Mouse (Mus musculus) ZHBTc4 (cell line): ENCODE measurements around the gene Tsr2.

Experiments used
- DNase-seq: peaks from one replicate; pipeline ENCODE4 v3.0.0-alpha.2; 2011; ENCODE audit warnings: low read depth, low spot score

Gene Tsr2

DNA sequence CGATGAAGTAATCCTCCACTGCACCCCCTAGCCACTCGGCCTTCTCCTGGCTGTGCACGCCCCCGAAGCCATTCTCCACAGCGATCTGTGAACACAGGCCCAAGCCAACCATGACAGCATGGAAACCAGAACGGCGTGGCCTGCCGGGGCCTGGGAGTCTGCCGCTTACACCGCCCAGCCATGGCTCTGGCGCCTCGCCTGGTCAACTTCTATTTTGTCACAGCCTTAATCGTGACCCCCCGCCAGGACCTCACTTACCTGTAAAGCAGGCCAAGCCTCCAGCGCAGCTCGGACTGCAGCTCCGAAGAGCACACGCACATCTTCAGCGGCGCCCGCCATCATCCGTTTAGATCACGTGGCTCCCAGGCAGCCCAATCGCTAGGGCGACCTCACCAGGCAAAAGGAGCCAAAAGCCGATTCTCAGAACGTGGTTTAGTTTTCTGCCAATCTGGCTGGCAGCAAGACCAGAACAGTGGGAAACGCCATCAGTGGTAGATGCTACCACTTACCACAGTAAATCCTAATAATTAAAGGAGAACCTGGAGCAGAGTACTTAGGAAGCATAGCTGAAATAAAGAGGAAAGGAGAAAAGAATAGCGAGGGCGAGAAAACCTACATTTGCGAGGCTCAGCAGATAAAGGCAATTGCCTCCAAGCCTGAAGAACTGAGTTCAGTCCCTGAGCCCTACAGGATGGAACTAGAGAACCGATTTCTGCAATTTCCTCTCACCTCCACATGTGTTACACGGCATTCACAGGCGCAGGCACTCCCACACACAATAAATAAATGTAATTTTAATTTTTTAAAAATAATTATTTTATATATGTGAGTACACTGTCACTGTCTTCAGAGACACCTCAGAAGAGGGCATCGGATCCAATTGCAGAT lies at the start of gene Tsr2:
Gene Tsr2 (minus strand): TSS at position 373 of the 888 bp plus-strand sequence.
- DNase-seq: peak; percentile 84

- DNase-seq: peak; percentile 52
These were observed 36.4 kb upstream of the Tsr2 start for GRCm38 (mm10) chrX:151132785-151133184.

DNA sequence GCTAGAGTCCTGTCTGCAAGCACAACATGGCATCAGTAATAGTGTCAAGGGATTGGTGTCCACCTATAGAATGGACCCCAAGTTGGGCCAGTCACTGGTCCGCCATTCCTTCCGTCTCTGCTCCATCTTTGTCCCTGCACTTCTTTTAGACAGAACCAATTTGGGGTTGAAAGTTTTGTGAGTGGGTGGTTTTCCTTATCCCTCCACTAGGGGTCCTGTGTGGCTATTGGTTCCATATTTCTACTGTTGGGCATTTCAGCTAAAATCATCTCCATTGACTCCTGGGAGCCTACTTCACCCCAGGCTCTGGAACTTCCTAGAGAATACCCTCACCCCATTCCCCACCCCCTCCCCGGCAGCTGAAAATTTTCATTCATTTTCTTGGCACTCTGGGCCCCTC lies 34.1 kb upstream of the Tsr2 start:
- peak; percentile 35 for DNase-seq

- DNase-seq: peak; percentile 95
These were observed 27.6 kb upstream of the Tsr2 start for GRCm38 (mm10) chrX:151123933-151124332.

DNA sequence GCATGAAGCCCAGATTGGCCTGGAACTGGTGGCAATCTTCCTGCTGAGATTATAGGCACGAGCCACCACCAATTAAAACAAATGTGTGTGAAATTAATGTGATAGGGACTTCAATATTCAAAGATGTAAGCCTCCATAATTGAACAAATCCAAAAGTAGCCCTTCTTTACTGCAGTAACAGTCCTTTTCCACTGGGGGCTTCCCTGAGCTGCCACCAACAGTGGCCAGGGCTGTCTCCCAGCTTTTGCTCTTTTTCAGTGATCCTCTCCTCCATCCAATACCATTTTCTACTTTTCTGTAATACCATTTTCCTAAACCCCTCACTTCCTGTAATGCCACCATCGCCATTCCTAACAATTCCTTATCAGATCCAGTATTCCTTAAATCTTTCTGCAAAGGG lies 21.1 kb upstream of the Tsr2 start:
- DNase-seq: no peak

GRCm38 (mm10) chrX:151116795-151117194 lies 20.5 kb upstream of the Tsr2 start:
- peak; percentile 70 for DNase-seq

GRCm38 (mm10) chrX:151107301-151108067 lies 11.1 kb upstream of the Tsr2 start:
- DNase-seq: no peak

DNA sequence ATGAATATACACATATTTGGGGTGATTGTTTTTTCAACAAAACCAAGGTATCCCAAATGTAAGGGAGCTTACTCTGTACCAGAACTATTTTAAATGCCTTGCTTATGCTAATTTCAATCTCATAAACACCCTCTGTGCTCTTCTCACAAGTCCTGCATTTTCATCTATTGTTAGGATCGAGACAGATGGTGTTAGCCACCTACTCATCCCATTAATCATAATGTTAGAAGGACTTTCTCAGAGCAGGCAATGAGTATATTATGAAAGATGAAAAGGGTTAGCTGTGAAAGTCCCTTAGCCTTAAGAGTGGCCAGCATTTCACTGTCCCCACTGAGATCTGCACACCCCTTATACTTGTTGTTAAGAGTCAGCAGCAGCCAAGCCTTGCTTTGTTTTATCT lies 8.9 kb downstream of the Tsr2 start:
- DNase-seq: no peak

DNA sequence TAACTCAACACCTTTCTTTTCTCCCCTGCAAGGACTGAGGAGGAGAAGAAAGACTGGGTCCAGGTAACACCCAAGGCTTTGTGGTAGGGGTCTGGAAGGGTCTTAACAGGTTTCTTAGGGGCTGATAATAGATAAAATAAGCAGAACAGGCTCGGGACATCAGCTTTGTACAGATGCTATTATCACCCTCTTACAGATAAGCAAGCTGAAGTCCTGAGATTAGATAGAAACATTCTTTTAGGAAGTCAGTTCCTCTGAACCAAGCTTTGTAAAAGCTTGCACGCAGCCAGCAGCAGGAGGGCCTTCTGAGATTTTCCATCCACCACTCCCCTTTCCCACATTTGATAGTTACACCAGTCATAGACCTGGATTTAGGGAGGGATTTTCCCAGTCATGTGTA lies 10.7 kb downstream of the Tsr2 start:
- DNase-seq: no peak

- DNase-seq: peak; percentile 26
These were observed 19.3 kb downstream of the Tsr2 start for GRCm38 (mm10) chrX:151076941-151077485.

DNA sequence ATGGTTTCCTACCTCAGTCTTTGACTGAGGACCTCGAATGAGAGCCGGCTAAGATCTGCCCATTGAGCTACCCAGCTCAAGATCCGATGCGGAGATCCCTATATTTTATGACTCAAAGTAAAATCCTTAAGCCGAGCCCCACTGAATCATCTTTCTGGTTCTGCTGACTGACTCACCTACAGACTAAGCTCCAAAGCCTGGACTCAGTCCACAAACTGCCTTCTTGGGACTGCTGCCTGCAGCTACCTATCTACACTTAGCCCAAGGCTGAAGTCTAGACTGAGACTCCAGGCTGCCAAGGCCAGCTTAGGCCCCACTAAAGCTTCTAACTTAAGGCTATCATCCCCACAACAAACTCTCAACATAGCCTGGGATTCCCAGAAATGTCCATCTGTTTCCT lies 20.3 kb downstream of the Tsr2 start:
- DNase-seq: no peak

- DNase-seq: no peak
These were observed 28.5 kb downstream of the Tsr2 start for GRCm38 (mm10) chrX:151067876-151068275.

- no peak for DNase-seq
These were observed 30.2 kb downstream of the Tsr2 start for GRCm38 (mm10) chrX:151066071-151066666.

DNA sequence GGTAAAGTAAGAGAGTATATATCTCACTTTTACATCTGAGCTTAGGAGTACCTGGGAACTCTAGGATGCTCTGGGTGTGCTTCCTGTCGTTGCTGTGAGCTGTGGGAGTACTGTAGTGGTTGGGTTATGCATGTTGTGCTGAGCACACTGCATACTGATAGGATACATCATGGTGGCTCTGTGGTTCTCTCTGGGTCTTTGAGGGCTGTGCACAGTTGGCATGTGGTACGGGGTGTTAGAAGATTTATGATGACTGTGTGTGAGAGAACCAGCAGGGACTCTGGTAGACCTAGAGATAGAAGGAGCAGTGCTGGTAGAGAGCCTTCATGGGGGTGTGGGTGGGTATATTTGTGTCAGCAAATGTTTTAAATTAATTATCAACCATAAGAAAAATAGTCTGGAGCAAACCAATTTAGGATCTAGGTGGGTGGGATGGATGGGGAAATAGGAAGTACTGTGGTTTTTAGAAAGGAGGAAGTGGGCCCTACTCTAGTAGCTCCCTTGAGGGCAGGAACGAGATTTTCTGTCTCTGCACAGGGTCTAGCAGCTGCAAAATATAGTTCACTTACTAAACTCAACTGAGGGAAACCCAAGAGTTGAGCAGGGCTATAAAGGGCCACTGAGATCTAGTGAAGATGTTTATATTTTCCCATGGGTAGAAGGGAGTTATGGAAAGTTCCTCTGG lies 34.6 kb downstream of the Tsr2 start:
- no peak for DNase-seq

- DNase-seq: no peak
These were observed 37.0 kb downstream of the Tsr2 start for GRCm38 (mm10) chrX:151059346-151059745.

GRCm38 (mm10) chrX:151055559-151055958 lies 40.8 kb downstream of the Tsr2 start:
- DNase-seq: peak; percentile 16

DNA sequence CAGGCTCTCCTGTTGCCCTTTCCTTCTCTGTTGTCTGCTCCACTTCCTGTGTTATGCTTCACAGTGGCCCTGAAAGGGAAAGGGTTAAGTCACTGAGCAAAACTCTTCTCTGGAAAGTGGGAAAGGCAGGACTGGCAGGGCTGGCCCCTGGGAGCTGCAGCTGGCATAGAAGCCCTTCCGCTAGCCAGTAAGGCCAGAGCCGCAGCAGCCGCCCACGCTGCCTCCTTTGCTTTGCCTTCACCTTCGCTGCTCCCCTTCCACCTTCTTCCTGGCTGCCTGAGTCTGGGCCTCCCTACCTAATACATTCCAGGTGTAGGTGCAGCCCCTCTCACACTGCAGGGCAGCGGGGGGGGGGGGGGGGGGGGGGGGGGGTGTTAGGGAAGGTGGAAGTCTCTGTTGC lies 41.9 kb downstream of the Tsr2 start:
- no peak for DNase-seq

DNA sequence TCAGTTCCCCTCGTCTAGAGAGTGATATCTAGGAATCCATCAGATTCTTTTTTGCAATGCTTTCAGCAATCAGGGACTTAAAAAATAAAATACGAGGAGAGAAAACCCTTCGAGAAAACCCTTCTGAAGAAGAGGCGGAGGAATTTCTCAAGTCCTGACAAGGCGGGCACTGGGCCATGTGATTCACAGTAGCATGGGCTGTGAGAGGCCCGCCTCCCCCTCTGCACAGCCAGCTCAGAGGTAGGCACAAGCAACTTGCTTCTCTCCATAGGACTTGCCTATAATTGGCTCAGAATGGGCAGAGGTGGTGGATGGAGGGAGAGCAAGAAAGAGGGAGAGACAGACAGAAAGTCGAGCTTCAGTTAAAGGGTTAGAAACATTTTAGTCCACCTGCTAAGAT lies 46.0 kb downstream of the Tsr2 start:
- peak; percentile 52 for DNase-seq

DNA sequence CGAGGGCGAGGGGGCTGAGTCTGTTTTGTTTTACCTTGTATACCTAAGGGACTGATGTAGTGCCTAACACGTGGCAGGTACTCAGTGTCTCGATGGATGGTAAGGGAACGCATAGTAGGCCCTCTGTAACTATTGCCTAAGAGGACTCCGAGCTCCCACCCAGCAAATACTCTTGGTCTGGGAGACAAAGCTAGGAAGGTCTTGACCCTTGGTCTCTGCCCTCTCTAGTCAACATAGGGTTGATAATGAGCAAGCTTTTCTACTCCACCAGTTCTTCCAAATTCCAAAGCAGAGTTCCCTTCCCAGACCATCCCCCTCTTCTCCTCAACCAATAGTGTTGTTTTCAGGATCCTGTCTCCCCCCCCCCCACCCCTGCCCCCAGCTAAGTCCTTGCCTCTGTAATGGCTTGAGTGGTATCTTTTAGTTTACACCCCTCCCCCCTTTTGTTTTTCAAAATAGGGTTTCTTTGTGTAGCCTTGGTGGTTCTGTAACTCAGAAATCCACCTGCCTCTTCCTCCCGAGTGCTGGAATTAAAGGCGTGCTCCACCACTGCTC lies 46.6 kb downstream of the Tsr2 start:
- DNase-seq: peak; percentile 89

- DNase-seq: no peak
These were observed 48.8 kb downstream of the Tsr2 start for GRCm38 (mm10) chrX:151047431-151048058.
